Mouse (Mus musculus) Patski (cell line): ENCODE measurements at regions not wholly inside any gene's neighbourhood (a gene's known extent, or its start where the extent isn't known, plus 50 kb on each side); places are given as distances from the start of the nearest gene placed in this dataset.
"Not testable (repeated sequence)": the region's sequence is repeated elsewhere in the genome, so short reads cannot be mapped to it uniquely, and the experiment has no call there.

Experiments used
- ATAC-seq: fragments of 100-300 bp; one replicate; pipeline ENCODE4 v1.8.0; 2021
- CTCF ChIA-PET: fragments of 350-600 bp; sonication (Branson Sonifier 250); formaldehyde crosslinking; loops from one replicate; lab custom pipeline; 2022; ENCODE audit warnings: inconsistent platforms; lab: Charles Lee
- POLR2A ChIA-PET: fragments of 350-600 bp; sonication (Branson Sonifier 250); formaldehyde crosslinking; loops from one replicate; lab custom pipeline; 2022; ENCODE audit warnings: antibody characterized with exemption, inconsistent platforms; lab: Charles Lee
- DNase-seq: peaks from one replicate; pipeline ENCODE4 v3.0.0-alpha.2; 2011; ENCODE audit warnings: low read depth, low spot score
- H3K27me3 ChIP-seq: fragments of 371-371 bp; one replicate; pipeline ENCODE4 v1.5.1; 2021
- CTCF ChIP-seq: fragments of 100-300 bp; IDR thresholded peaks from one replicate; pipeline ENCODE4 v1.5.1; 2021
- in situ Hi-C: fragments of 300-500 bp; cut with MboI; formaldehyde crosslinking; loops from 3 replicates; pipeline ENCODE4 v1.11.1; 2018; ENCODE audit warnings: low pct_unique_long_range_greater_than_20kb, mixed read lengths

- DNase-seq, result no peak
- ATAC-seq, result no peak
- no peak for TF ChIP-seq CTCF
- H3K27me3 ChIP-seq, result peaks cover 10% of the 10 kb centered on the region
- in situ Hi-C loops, result loop anchor here (25.0 kb wide), 2 partner anchors 913 to 1138 kb away; partner anchors contain the start of genes Cct5 and Fam173b
- ChIA-PET POLR2A (no interaction called here), CTCF (no interaction called here)
These were observed 505.4 kb downstream of the Sema5a start for GRCm38 (mm10) chr15:32749971-32750370.

DNA sequence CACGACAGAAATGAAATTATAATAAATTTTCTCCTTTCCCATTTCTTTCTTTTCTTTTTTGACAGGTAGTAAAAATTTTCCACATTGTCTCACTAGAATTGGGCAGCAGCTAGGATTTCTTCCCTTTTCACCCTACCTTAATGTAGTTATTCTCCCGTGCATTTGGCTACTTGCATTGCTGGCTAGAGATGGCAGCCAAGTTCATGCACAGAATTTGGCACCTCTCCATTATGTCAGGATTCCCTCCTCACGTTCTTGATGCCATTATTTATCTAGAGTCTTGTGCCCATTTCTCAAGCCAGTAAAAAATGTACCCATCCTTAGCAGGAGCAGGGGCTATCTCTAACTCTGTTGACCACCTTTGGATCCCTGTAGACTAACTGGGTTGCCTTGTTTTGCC, 507.4 kb downstream of the Sema5a start:
- in situ Hi-C loops, result no loop called here
- CTCF ChIA-PET, result no interaction called here

GRCm38 (mm10) chr15:32760141-32760540, 515.5 kb downstream of the Sema5a start:
- ATAC-seq (no peak), DNase-seq (no peak)
- ChIA-PET POLR2A (no interaction called here), CTCF (no interaction called here)
- TF ChIP-seq CTCF, result no peak
- peaks cover 25% of the 10 kb centered on the region for H3K27me3 ChIP-seq
- in situ Hi-C loops, result no loop called here

More for the DNA sequence above, 507.4 kb downstream of the Sema5a start:
- no peak for ATAC-seq
- POLR2A ChIA-PET, result no interaction called here
- TF ChIP-seq CTCF, result no peak
- peaks cover 10% of the 10 kb centered on the region for H3K27me3 ChIP-seq
- DNase-seq, result no peak

DNA sequence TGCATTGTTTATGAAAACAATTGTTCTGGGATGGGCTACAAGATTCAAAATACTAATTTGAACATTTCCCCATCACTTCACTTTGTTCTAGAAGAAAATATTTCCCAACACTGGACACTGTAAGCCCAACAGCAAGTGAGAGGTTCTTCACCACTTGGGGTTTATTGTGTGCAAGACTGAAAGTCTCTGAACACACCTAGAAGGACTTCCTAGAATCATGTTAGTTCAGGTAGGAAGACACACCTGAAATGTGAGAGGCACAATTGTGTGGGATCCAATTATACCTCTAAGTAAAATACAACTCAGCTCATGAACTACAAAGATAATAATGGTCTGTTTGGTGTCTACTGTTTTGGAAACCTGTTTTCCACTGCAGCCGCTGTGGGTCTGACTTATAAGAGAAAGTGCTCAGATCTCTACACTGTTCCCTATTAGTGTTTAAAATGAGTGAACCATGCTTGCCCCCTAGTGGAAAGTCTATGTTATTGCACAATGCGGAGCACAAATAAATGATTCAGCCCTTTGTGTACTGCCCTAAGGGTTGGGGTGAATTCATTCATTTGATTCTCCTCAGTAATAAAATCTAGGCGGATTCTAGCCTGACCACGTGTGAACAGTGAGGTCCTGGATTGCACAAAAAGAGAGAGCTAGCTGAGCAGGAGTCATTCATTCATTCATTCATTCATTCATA, 521.5 kb downstream of the Sema5a start:
- ChIA-PET CTCF (interaction anchor here (1.0 to 1.2 kb wide), 2 partner anchors 8 to 66 kb away, joined by 3 to 6 read pairs; no protein-coding TSS in a partner anchor), POLR2A (no interaction called here)
- no peak for DNase-seq
- TF ChIP-seq CTCF, result peak; percentile 65
- in situ Hi-C loops, result no loop called here
- H3K27me3 ChIP-seq, result peaks cover 16% of the 10 kb centered on the region
- peak; percentile 71 for ATAC-seq

DNA sequence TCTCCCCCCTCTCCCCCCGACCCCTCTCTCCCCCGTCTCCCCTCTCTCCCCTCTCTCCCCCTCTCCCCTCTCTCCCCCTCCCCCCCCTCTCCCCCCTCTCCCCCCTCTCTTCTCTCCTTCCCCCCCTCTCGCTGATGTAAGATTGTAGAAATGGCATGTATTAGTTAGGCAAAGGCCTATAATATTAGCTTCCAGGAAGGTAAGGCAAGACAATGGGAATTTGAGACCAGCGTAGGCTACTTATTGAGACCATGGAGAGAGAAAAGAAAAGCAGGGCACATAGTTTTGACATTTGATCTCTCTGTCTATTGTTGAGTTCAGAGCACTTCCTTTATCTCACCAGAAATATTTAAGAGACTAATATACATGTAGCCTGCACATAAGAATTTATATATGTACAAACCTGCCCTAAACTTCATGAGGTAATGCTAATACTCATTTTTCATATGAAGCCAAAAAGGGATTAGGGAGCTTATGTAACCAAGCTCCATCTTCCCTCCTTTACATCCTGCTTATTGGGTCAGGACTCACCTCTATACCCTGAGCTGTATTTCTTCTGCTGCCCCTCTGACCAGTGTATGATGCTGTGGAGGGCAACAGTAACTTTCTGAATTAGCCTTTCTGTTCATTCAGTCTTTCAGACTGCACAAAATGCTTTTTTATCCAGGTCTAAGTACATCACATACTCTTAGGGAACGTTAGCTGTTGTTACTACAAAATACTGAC, 522.3 kb downstream of the Sema5a start:
- H3K27me3 ChIP-seq, result peaks cover 11% of the 10 kb centered on the region
- in situ Hi-C loops, result no loop called here
- DNase-seq, result no peak
- no peak for TF ChIP-seq CTCF
- no peak for ATAC-seq
- ChIA-PET CTCF (interaction anchor here (1.0 to 1.1 kb wide), 2 partner anchors 8 to 65 kb away, joined by 3 read pairs; no protein-coding TSS in a partner anchor), POLR2A (no interaction called here)

GRCm38 (mm10) chr15:32778226-32778598, 533.6 kb downstream of the Sema5a start:
- POLR2A ChIA-PET, ATAC-seq, CTCF ChIA-PET, H3K27me3 ChIP-seq, DNase-seq: not testable (repeated sequence)
- in situ Hi-C loops, result loop anchor here (25.0 kb wide), 1 partner anchor 1234 kb away; no protein-coding TSS in a partner anchor

GRCm38 (mm10) chr15:32778599-32779273, 534.1 kb downstream of the Sema5a start:
- POLR2A ChIA-PET, CTCF ChIA-PET, H3K27me3 ChIP-seq: not testable (repeated sequence)
- peak; percentile 98 for ATAC-seq
- in situ Hi-C loops, result loop anchor here (25.0 kb wide), 1 partner anchor 1234 kb away; no protein-coding TSS in a partner anchor
- peak; percentile 25 for DNase-seq

DNA sequence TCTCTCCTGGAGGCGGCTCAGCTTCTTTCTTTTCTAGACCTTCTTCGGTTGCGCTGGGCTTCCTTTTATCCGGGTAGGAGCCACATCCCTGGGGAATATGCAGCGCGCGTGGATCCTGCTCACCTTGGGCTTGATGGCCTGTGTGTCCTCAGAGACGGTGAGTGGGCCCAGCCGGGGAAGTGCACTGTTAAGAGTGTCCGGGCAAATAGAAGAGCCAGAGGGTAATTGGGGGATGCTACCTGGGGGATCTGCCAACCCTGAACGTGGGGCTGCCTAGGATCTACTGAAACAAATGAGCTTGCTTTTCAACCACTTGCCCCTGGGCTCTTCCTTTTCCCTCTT, 534.6 kb downstream of the Sema5a start:
- CTCF ChIA-PET, ATAC-seq, H3K27me3 ChIP-seq, POLR2A ChIA-PET, DNase-seq: not testable (repeated sequence)
- in situ Hi-C loops, result loop anchor here (25.0 kb wide), 1 partner anchor 1233 kb away; no protein-coding TSS in a partner anchor

- ATAC-seq, H3K27me3 ChIP-seq, POLR2A ChIA-PET, CTCF ChIA-PET, DNase-seq: not testable (repeated sequence)
- in situ Hi-C loops, result loop anchor here (25.0 kb wide), 1 partner anchor 1231 kb away; no protein-coding TSS in a partner anchor
These were observed 537.0 kb downstream of the Sema5a start for GRCm38 (mm10) chr15:32781609-32782008.

DNA sequence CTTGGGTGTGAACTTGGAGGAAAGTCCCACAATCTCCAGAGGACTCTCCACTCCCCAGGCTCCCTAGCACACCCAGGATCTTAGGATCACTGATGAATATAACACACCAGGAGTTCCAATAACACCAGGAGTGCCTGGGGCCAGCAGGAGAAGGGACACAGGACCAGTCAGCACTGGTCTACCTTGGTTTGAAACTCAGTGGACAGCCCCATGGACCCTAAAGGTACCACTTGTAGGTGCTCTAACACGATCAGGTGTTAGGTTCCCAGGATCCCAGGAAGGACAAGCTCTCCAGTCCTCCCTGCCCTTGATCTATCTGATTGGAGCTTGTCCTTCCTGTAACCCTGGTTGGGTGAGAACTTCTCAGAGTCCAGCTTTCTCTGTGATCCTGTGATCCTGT, 554.6 kb downstream of the Sema5a start:
- TF ChIP-seq CTCF, result no peak
- in situ Hi-C loops, result loop anchor here (25.0 kb wide), 1 partner anchor 1213 kb away; no protein-coding TSS in a partner anchor
- H3K27me3 ChIP-seq, result no peaks in the 10 kb centered on the region
- ChIA-PET POLR2A (no interaction called here), CTCF (no interaction called here)
- no peak for DNase-seq
- ATAC-seq, result no peak
